Mouse (Mus musculus): Measurements from ENCODE around the gene Lsm2.
"Not testable (repeated sequence)": the region's sequence is repeated elsewhere in the genome, so short reads cannot be mapped to it uniquely, and the experiment has no call there.

The Lsm2 gene

DNA sequence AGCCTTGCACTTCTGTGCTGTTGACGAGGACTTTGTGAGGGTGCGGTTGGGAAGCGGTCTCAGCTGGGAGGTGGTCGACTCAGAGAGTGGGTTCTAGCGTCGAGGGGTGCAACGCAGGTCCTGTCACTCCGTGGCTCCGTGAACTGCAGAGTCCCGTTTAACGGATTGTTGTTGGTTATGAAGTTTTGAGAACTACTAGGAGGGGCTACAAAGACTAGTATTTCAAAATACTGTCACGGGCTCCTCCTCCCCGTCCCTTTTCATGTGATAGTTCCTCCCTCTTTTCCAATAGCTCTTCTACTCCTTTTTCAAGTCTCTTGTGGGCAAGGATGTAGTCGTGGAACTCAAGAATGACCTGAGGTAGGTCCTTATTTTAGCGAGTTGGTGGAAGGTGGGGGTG, 666 bp downstream of the Lsm2 start:
- DNase-seq (ENCODE audit: low read depth in 1 of 2, low spot score in 2 of 2) = no peak

DNA sequence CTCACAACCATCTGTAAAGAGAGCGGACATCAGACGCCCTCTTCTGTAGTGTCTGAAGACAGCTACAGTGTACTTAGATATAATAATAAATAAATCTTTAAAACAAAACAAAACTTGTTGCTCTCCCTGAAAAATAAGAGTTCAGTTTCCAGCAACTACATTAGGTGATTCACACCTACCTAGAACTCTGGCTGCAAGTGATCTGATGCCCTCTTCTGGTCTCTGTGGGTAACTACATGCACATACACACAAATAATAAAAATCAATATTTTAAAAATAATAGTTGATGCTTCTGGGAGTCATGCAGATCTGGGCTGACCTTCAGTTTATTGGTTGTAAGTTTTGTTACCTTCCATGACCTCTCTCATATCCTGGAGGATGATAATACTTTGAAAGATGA, 2.6 kb downstream of the Lsm2 start:
- no peak for DNase-seq (ENCODE audit: low read depth in 1 of 2, low spot score in 2 of 2)

DNA sequence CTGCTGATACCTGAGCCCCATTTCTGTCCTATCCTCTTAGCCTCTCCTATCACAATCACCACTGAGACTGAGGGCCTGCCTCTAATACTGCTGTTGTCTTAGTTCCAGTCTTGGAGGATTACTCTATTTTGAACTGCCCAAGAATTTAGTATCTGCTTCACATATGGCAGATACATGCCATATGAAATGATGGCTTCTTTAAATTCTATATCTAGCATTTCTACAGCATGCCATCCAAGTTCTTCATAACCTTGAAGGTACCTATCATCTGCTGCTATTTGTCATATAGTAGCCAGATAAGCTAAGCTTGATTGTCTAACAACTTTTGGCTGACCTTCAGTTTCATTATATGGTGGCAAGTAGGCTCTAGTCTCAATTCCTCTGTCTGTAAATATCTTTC, 13.1 kb downstream of the Lsm2 start:
- DNase-seq (ENCODE audit: low read depth in 1 of 2, low spot score in 2 of 2) = no peak

DNA sequence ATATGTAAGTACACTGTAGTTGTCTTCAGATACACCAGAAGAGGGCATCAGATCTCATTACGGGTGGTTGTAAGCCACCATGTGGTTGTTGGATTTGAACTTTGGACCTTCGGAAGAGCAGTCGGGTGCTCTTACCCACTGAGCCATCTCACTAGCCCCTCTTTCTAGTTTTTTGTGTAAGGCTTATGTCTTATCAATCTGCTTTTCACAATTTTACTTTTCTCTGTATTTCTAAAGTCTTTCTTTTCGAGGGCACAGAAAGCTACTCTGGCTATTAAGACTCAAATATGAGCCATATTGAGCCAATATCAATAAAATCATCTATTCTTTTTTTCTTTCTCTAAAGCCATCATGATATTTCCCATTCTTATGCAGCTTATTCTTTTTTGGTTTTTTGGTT, 13.5 kb downstream of the Lsm2 start:
- not testable (repeated sequence) for DNase-seq (ENCODE audit: low read depth in 1 of 2, low spot score in 2 of 2)

DNA sequence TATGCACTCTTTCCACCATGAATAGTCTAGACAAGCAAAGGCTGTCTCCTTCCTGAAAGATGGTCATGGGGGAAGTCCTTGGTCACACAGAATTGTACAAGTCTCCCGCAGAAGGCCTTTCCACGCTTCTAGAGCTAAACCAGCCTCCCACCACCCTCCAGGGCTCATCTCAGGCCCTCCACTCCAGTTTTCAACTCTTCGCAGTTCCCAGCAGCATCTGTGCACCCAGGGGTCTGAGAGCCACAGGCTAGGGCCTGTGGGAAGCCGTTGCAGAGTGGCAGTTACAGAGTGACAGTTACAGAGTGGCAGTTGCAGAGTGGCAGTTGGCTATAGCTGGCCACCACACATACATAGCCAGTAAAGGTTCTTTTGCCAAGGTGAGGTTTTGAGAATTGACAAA, 14.3 kb downstream of the Lsm2 start:
- not testable (repeated sequence) for DNase-seq (ENCODE audit: low read depth in 1 of 2, low spot score in 2 of 2)

DNA sequence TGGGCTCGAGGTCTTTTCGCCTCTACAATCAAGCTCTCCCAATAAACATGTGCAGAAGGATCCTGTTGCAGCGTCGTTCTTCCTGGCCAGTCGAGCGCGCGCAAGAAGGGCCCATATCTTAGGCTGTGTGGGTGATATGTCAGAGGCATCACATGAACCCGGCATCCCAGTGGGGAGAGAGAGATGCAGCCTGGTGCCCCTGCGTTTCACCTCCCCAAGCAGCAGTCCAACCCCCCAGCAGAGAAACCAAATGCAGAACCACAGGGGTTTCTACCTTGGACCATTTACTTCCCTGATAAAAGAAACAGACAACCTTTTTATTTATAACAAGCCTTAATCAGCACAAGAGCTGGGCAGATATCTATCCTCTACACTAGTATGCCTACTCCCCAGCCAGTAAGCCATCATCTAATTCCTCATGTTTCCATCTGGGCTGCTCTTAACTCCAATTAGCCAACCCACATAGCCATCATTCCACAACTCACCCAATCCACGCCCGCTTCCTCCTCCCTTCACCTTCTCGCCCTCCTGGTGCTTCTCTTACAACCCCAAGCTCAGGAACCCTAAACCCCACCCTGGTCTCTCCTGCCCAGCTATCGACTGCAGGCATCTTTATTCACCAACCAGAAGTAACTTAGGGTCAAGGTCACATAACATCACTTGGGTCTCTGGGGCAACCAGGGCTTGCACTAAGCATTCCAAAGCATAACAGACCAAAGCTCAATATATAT, 14.9 kb downstream of the Lsm2 start:
- no peak for DNase-seq (ENCODE audit: low read depth in 1 of 2, low spot score in 2 of 2)

DNA sequence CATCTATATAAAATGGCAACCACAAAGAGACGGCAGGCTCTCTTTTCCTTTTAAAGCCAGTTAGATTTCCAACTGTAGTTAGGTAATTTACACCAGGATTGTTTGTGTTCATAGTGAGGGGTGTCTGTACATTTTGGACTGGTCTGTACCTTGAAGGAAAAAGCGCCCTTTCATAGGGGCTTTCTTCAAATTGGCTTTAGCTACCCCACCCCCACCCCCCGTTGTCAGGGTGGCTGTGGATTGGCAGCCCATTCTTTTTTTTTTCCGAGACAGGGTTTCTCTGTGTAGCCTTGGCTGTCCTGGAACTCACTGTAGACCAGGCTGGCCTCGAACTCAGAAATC, 15.5 kb downstream of the Lsm2 start:
- no peak for DNase-seq (ENCODE audit: low read depth in 1 of 2, low spot score in 2 of 2)

DNA sequence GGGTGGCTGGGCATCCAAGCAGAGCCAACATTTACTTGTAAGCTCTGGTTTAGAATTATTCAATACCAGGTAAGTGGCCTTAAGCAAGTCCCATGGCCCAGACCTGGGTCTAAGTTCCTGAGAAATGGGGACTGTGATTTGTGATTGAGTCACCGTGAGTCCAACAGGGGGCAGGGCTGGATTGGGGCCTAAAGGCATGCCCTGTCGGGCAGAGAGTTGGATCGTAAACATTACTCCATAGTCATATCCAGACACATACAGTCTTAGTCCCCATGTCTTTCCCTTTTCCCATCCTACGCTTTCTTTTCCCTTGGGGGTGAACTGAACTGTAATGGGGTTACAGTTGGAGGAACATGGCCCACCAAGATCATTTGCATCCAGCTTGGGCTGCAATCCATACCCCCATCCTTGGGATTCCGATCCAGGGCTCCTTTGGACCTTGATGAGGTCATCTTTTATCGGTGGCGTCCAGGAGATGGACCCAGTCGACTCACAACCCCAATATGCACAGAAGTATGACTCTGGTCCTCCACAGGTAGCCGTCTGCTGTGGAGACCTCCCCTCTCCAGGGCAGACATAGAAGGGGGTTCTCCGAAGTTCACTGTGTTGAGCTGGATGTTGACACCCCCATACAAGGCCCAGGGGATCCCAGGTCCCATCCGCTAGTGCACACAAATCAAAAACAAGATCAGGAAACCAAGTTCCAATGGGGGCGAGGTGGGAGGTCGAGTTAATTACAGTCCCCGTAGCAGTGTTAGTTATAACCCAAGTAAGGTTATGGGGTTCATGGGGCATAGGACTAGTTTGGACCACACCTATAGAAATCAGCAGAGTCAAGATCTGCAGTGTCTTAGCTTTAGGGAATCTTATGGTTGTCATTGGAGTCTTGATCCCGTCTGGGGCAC, 17.1 kb downstream of the Lsm2 start:
- no peak for DNase-seq (ENCODE audit: low read depth in 1 of 2, low spot score in 2 of 2)

DNA sequence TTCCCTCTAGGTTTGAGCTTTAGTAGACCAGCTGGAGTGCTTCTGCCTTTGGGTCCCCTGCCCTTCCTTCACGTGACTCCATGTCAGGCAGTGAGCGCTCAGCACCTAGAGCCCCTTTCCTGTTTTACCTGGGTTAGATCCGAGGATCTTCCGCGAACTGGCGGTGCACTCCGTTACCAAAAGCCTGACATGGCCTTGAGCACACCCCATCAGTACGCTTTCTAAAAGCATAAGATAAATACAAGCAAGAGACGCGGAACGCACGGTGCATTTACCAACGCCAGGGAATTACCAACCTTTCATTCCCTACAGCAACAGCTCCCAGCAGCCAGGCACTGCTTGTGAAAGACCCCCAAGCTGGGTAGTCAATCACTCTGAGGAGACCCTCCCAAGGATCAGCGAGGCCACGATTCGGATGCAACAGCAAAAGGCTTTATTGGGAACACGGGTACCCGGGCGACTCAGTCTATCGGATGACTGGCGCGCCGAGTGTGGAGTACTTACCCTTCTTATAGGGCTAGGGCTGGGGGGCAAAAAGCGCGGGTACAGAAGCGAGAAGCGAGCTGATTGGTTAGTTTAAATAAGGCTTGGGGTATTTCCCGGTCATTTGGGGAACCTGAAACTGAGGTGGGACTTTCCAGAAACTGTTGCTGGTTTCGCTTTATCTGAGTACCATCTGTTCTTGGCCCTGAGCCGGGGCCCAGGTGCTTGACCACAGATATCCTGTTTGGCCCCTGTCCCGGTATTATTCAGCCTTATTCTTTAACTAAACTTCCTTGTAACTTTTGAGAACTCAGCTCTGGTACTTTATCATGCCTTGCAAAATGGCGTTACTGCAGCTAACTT, 18.4 kb downstream of the Lsm2 start:
- not testable (repeated sequence) for DNase-seq (ENCODE audit: low read depth in 1 of 2, low spot score in 2 of 2)

DNA sequence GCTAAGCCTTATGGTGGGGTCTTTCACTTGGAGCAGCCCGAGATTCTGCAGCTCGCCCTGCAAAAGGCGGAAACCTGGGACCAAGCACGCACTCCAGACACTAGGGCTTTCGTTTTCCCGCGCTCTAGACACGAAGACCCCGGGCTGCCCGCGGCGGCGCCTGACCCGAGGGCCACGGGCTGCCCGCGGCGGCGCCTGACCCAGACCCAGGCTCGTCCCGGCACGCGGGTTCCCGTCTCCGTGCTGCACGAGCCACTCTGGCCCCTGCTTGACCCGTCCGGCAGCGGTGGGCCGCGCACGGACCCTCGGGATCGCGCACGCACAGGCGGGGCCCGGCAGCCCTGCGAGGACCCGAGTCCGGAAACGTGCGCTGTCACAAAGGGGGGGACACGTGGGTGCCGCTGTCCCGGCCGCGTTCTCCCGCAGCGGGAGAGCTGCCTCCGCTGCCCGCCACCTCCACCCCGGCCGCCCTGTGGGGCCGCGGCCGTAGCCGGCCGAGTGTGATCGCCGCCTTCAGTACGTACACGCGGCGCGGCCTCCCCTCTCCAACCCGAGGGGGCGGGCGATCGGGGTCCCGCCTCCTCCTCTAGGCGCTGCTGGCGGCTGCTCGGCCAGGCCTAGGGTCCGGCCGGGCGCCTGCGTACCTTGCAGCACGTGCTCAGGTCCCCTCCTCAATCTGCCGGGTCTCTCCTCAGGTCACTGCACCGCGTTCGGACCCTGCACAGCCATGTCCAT, 19.2 kb downstream of the Lsm2 start, which contains the start of gene Vars:
Vars (plus strand) TSS at position 271 of the 735 bp plus-strand sequence.
- DNase-seq (ENCODE audit: low read depth in 1 of 2, low spot score in 2 of 2) = peak; percentile 71 to 81

DNA sequence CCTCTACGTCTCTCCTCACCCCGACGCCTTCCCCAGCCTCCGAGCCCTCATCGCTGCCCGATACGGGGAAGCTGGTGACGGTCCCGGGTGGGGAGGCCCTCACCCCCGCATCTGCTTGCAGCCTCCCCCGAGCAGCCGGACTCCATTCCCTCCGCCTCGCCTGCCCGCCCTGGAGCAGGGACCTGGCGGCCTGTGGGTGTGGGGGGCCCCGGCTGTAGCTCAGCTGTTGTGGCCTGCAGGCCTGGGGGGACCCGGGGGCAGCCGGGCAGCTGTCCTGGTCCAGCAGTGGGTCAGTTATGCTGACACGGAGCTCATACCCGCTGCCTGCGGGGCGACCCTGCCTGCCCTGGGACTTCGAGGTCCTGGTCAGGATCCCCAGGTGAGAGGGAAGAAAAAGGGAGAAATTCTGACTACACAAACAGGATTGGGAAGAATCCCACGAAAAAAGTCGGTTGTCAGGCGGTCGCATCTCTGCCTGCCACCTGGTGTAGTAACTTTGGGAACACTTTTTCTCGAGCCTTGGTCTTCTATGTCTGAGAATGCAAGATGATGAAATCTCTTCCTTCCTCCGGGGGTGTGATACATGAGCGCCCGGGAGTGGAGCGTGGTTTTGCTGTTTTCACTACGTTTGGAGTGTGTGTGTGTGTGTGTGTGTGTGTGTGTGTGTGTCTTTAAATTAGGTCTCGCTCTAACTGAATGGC, 19.9 kb downstream of the Lsm2 start:
- no peak for DNase-seq (ENCODE audit: low read depth in 1 of 2, low spot score in 2 of 2)

DNA sequence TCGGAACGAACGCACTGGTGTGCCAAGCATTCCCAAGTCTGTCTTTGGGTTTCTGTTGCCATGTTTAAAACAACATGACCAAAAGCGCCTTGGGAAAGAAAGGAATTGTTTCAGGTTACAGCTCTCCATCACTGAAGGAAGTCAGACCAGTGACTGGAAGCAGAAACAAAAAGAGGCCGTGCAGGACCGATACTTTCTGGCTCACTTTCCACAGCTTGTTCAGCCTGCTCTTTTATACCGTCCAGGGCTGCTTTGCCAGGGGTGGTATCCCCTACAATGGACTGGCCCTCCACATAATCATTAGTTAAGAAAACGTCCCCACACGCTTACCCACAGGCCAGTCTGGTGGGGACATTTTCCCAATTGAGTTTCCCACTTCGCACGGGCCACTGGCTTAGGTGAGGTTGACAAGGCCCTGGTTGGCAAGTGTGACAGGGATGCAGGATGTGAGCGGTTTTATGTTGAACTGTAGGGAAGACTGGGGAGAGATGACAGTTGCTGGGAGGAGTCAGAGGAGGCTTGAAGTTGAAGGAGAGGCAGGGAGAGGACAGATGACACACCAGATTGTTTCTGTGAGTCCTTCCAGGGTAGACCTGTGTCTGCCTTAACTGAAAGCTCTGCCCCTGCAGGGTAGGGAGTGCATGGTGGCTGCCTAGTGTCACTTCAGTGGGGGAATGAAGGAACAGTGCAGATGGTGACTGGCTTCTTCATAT, 20.6 kb downstream of the Lsm2 start:
- no peak for DNase-seq (ENCODE audit: low read depth in 1 of 2, low spot score in 2 of 2)

DNA sequence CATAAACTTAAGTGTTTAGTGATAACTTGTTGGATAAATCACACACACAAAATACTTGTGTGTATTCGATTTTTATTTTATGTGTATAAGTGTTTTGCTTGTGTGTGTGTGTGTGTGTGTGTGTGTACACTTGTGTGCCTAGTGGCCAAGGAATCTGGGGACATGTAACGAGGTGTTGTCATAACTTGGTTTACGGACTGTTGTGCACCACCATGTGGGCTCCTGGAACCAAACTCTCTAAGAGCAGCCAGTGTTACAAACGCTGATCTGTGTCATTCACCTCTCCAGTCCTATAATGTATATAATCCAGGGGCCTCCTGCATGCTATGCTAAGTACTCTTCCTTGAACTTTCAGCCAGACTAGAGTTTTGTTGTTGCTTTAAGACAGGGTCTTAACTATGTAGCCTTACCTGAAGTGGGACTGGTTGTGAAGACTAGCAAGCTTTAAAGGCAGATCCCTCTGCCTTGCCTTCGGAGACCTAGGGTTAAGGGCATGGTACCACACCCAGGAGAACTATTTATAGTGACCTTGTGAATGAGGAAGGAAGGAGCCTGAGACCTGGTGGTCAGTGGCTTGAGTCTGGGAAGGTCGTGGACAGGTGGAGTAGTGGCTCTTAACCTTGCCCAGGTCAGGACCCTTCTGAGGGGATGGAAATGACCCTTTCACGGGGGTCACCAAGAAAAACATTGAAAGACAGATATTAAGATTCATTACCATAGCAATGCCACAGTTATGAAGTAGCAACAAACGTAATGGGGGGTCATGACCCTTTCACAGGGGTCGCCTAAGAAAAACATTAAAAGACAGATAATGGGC, 21.6 kb downstream of the Lsm2 start:
- no peak for DNase-seq (ENCODE audit: low read depth in 1 of 2, low spot score in 2 of 2)

DNA sequence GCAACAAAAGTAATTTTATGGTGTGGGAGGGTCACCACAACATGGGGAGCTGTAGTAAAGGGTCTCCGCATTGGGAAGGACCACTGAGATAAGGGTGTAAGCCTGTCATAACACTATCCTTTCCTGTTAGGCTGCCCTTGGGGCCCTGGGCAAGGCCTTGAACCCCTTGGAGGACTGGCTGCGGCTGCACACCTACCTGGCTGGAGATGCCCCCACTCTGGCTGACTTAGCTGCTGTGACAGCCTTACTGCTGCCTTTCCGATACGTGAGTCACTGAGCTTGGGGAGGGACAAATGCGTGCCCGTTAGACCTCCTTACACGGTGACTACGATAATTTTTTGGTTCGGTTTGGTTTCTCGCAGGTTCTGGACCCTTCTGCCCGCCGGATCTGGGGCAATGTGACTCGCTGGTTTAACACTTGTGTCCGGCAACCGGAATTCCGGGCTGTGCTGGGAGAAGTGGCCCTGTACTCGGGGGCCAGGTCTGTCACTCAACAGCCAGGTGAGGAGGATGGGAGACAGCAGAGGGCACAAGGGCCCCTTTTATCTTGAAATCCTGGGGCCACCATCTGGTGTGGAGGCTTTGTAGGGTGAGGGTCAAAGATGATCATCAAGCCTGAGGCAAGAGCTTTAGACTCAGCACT, 22.5 kb downstream of the Lsm2 start:
- DNase-seq (ENCODE audit: low read depth in 1 of 2, low spot score in 2 of 2) = no peak

DNA sequence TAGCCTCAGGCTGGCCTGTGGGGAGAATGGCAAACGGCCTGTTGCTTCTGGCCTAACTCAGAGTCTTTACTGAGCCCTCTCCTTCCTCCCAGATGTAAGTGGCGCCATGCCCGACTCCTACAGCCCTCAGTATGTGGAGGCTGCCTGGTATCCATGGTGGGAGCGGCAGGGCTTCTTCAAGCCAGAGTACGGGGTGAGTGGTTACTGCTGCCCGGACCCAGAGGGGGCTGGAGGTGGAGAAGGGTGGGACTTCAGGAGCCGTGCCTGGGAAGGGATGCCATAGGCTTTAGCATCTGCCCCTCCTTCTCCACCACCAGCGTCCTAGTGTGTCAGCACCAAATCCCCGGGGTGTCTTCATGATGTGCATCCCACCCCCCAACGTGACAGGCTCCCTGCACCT, 23.5 kb downstream of the Lsm2 start:
- no peak for DNase-seq (ENCODE audit: low read depth in 1 of 2, low spot score in 2 of 2)

DNA sequence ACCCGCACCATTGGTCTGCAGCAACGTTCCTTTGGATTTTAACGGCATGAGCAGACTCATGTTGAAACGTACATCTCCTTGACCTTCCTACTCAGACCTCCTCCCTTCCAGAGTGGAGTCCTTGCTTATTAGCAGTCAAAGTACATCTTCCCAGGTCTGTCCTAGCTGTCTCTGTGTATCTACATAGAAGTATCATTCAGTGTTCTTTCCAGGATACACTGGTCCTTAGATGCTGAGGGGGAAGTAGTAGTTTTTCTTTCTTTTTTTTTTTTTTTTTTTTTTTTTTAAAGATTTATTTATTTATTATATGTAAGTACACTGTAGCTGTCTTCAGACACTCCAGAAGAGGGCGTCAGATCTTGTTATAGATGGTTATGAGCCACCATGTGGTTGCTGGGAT, 24.2 kb downstream of the Lsm2 start:
- DNase-seq (ENCODE audit: low read depth in 1 of 2, low spot score in 2 of 2) = not testable (repeated sequence)

DNA sequence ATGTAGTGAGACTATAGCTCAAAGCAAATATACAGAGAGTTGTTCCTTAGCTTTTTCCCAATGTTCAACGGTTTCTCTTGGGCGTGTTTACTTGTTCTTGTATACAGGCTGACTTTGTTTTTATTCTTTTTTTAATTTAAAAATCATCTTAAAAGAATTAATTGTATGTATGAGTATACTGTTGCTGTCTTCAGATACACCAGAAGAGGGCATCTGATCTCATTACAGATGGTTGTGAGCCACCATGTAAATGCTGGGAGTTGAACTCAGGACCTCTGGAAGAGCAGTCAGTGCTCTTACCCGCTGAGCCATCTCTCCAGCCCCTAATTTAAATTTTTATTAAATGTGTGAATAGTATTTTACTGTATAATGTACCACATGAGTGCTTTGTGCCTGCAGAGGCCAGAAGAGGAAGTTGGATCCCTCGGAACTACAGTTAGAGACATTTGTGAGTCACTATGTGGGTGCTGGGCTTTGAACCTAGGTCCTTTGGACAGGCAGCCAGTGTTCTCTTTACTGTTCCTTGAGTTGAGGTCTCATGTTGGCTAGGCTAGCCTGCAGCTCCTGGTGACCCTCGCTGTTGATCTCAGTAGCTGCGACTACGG, 25.8 kb downstream of the Lsm2 start:
- no peak for DNase-seq (ENCODE audit: low read depth in 1 of 2, low spot score in 2 of 2)

DNA sequence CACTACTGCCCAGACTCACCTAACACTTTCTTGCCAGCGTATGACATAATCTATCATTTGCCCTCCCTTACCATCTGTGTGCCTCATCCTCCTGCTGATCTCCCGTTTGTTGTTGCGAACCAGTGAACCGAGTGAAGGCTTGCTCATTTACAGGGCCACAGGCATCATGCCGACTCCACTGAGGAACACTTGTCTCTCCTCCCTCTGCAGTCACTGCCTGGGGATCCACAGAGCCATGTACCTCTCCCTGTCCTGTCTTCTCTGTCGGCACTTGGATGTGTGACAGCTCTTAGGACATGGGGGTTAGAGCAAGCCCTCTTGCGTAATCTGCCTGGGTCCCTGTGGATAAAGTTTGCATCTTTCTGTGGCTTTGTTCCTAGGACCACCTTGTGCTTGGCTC, 27.9 kb downstream of the Lsm2 start:
- DNase-seq (ENCODE audit: low read depth in 1 of 2, low spot score in 2 of 2) = no peak

Measured in monocyte, adult 2 months (primary cell).